Mouse (Mus musculus): ENCODE data around the gene Lrmda.

- TF ChIP-seq EP300 (IDR thresholded peaks at IDR 0.05; ENCODE audit: low read depth) (no peak), CTCF (IDR thresholded peaks at IDR 0.05; ENCODE audit: low read depth) (no peak)
Observed at GRCm38 (mm10) chr14:22046262-22046856, 26.8 kb downstream of the Lrmda start.

All from heart, postnatal 0 days (tissue).